Mouse (Mus musculus): ENCODE measurements around the gene Oasl2. TPM values are rescaled to one million over a fixed set of nuclear protein-coding genes. Genes with fewer than 3 reads are reported as not detected.

Oasl2 gene
- total and polyA plus RNA-seq, 3 experiments, result 0.31 TPM; not detected in 2

DNA sequence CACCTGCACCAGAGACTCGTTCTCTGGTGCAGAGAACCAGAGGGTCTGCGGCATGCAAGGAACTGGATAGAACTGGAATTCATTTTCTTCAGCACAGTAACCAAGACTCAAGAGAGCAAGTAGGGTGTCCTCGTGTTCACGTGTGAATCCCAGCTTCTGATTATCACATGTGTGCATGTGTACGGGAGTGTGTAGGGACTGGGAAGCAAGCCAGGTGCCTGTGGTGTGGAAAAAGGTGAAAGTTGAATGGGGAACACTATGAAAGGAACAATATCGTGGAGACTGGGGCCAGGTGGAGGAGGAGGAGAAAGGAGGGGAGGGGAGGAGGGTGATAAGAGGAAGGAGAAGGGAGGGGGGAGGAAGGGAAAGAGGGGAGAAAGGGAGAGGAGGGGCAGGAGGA, 9.9 kb upstream of the Oasl2 start:
- TF ChIP-seq ZC3H11A (IDR thresholded peaks at IDR 0.05; ENCODE audit: low read depth, low read length) (no peak), MEF2A (IDR thresholded peaks at IDR 0.05; ENCODE audit: borderline replicate concordance, low read depth, low read length) (no peak), TCF12 (IDR thresholded peaks at IDR 0.05; ENCODE audit: low read depth, low read length) (no peak), CHD2 (IDR thresholded peaks at IDR 0.05; ENCODE audit: low read length) (no peak), EP300 (IDR thresholded peaks at IDR 0.05; ENCODE audit: low read length) (no peak), ZNF384 (IDR thresholded peaks at IDR 0.05; ENCODE audit: low read depth, low read length) (no peak), CHD1 (IDR thresholded peaks at IDR 0.05; ENCODE audit: low read depth, low read length) (no peak), CTCF (conservative IDR thresholded peaks at IDR 0.05 in 1 of 2, IDR thresholded peaks at IDR 0.05 in 1 of 2; ENCODE audit: low read depth in 2 of 2, low read length in 2 of 2) (no peak), MAZ (IDR thresholded peaks at IDR 0.05; ENCODE audit: low read depth, low read length) (no peak), E2F4 (IDR thresholded peaks at IDR 0.05; ENCODE audit: insufficient replicate concordance, low read depth, low read length) (no peak)
- Histone ChIP-seq H3K4me1 (ENCODE audit: control insufficient read depth in 1 of 2, insufficient read depth in 2 of 2) (no peaks in the 10 kb centered on the region), H3K9me3 (replicated peaks; ENCODE audit: low read length) (peaks cover 9% of the 10 kb centered on the region), H3K27me3 (replicated peaks) (no peaks in the 10 kb centered on the region), H3K79me2 (replicated peaks; ENCODE audit: control insufficient read depth, extremely low read depth, insufficient read depth, poor library complexity, severe bottlenecking) (no peaks in the 10 kb centered on the region), H3K4me3 (replicated peaks in 1 of 3; ENCODE audit: low read depth in 2 of 3, low read length in 2 of 3, poor library complexity in 1 of 3) (no peak overlapping the region), H3K27ac (ENCODE audit: insufficient read depth, low read depth) (no peak overlapping the region), H3K4me2 (ENCODE audit: insufficient read depth, low read depth, poor library complexity, severe bottlenecking) (no peak overlapping the region), H3K36me3 (replicated peaks in 1 of 2; ENCODE audit: control insufficient read depth in 1 of 2, insufficient read depth in 1 of 2, low read length in 1 of 2) (no peaks in the 10 kb centered on the region), H3K9ac (ENCODE audit: insufficient read depth, low read depth) (no peak overlapping the region)
- DNase-seq (ENCODE audit: extremely low read depth), result no peak
- dilution Hi-C loops (cut with MboI; ENCODE audit: extremely low pct_ligation_motif_present, extremely low pct_unique_long_range_greater_than_20kb, low sequenced_read_pairs), result no loop called here
- in situ Hi-C loops (cut with MboI; ENCODE audit: low pct_ligation_motif_present, low pct_unique_long_range_greater_than_20kb, low sequenced_read_pairs), result no loop called here

- Histone ChIP-seq H3K79me2 (replicated peaks; ENCODE audit: control insufficient read depth, extremely low read depth, insufficient read depth, poor library complexity, severe bottlenecking) (no peaks in the 10 kb centered on the region), H3K36me3 (replicated peaks in 1 of 2; ENCODE audit: control insufficient read depth in 1 of 2, insufficient read depth in 1 of 2, low read length in 1 of 2) (no peaks in the 10 kb centered on the region), H3K4me1 (ENCODE audit: control insufficient read depth in 1 of 2, insufficient read depth in 2 of 2) (no peaks in the 10 kb centered on the region), H3K9ac (ENCODE audit: insufficient read depth, low read depth) (no peak overlapping the region), H3K9me3 (replicated peaks; ENCODE audit: low read length) (peaks cover 6% of the 10 kb centered on the region), H3K27ac (ENCODE audit: insufficient read depth, low read depth) (no peak overlapping the region), H3K27me3 (replicated peaks) (no peaks in the 10 kb centered on the region), H3K4me2 (ENCODE audit: insufficient read depth, low read depth, poor library complexity, severe bottlenecking) (no peak overlapping the region), H3K4me3 (replicated peaks in 1 of 3; ENCODE audit: low read depth in 2 of 3, low read length in 2 of 3, poor library complexity in 1 of 3) (no peak overlapping the region)
- dilution Hi-C loops (cut with MboI; ENCODE audit: extremely low pct_ligation_motif_present, extremely low pct_unique_long_range_greater_than_20kb, low sequenced_read_pairs), result no loop called here
- DNase-seq (ENCODE audit: extremely low read depth), result no peak
- TF ChIP-seq JUND (conservative IDR thresholded peaks at IDR 0.05; ENCODE audit: low read depth, low read length) (no peak), SMC3 (IDR thresholded peaks at IDR 0.05; ENCODE audit: low read depth, low read length) (no peak), RCOR1 (conservative IDR thresholded peaks at IDR 0.05; ENCODE audit: low read depth, low read length) (no peak), JUN (IDR thresholded peaks at IDR 0.05; ENCODE audit: insufficient read depth, low read depth, low read length) (no peak), HCFC1 (IDR thresholded peaks at IDR 0.05; ENCODE audit: low read depth, low read length) (no peak), TCF12 (IDR thresholded peaks at IDR 0.05; ENCODE audit: low read depth, low read length) (no peak), CHD2 (IDR thresholded peaks at IDR 0.05; ENCODE audit: low read length) (no peak), ZKSCAN1 (IDR thresholded peaks at IDR 0.05; ENCODE audit: borderline replicate concordance, low read depth, low read length) (no peak)
- in situ Hi-C loops (cut with MboI; ENCODE audit: low pct_ligation_motif_present, low pct_unique_long_range_greater_than_20kb, low sequenced_read_pairs), result no loop called here
These were observed 7.7 kb upstream of the Oasl2 start for GRCm38 (mm10) chr5:114888995-114889394.
